Mouse (Mus musculus) MEL (cell line): ENCODE data around the gene Mapk10. TPM values are rescaled to one million over a fixed set of nuclear protein-coding genes. Genes with fewer than 3 reads are reported as not detected.

Source experiments
- DNase-seq: peaks from one replicate; pipeline ENCODE4 v3.0.0; 2011; ENCODE audit warnings: low read depth, low spot score
- H3K27ac ChIP-seq: 2 replicates; pipeline ENCODE4 v1.5.1; 2012; ENCODE audit warnings: low read depth, mild to moderate bottlenecking, control low read depth, low read length, moderate library complexity; ENCODE audit not compliant: control insufficient read depth
- H3K27me3 ChIP-seq, 2 experiments: fragments of 150-350 bp in 1 of 2; sonication (generic) in 1 of 2; 2 replicates each; pipeline ENCODE4 v1.6.1; 2012; ENCODE audit warnings: low read length in 2 of 2, mild to moderate bottlenecking in 2 of 2, improper control_type of control experiment in 1 of 2, moderate library complexity in 1 of 2; ENCODE audit not compliant: insufficient read depth in 2 of 2, control insufficient read depth in 1 of 2
- H3K36me3 ChIP-seq, 2 experiments: 2 replicates each; pipeline ENCODE4 v1.6.1; 2012 to 2014; ENCODE audit warnings: low read length in 2 of 2, improper control_type of control experiment in 1 of 2, inconsistent platforms in 1 of 2, mild to moderate bottlenecking in 1 of 2; ENCODE audit not compliant: insufficient read depth in 2 of 2, control insufficient read depth in 1 of 2
- H3K4me1 ChIP-seq, 2 experiments: fragments of 150-350 bp in 1 of 2; sonication (generic) in 1 of 2; 2 replicates each; pipeline ENCODE4 v1.6.1; 2012; ENCODE audit warnings: low read length in 2 of 2, improper control_type of control experiment in 1 of 2, mild to moderate bottlenecking in 1 of 2; ENCODE audit not compliant: insufficient read depth in 2 of 2, control insufficient read depth in 1 of 2
- H3K4me3 ChIP-seq, 2 experiments: fragments of 150-350 bp in 1 of 2; sonication (generic) in 1 of 2; 2 replicates each; pipeline ENCODE4 v1.5.1; 2012; ENCODE audit warnings: low read depth in 2 of 2, low read length in 2 of 2, mild to moderate bottlenecking in 2 of 2, moderate library complexity in 2 of 2, control low read depth in 1 of 2, improper control_type of control experiment in 1 of 2; ENCODE audit not compliant: control insufficient read depth in 1 of 2, insufficient read depth in 1 of 2
- H3K79me2 ChIP-seq: 2 replicates; pipeline ENCODE4 v1.6.1; 2012; ENCODE audit warnings: mild to moderate bottlenecking, low read length, moderate library complexity; ENCODE audit not compliant: control insufficient read depth, poor library complexity, insufficient read depth
- H3K9ac ChIP-seq: 2 replicates; pipeline ENCODE4 v1.6.1; 2012; ENCODE audit warnings: low read depth, mild to moderate bottlenecking, control low read depth, low read length, moderate library complexity; ENCODE audit not compliant: control insufficient read depth, poor library complexity, severe bottlenecking
- H3K9me3 ChIP-seq: fragments of 150-350 bp; sonication (generic); replicated peaks from 2 replicates; pipeline ENCODE4 v1.6.1; 2012; ENCODE audit warnings: mild to moderate bottlenecking, low read length, improper control_type of control experiment, moderate library complexity; ENCODE audit not compliant: insufficient read depth
- BHLHE40 ChIP-seq: IDR thresholded peaks from 2 replicates; pipeline ENCODE4 v1.6.1; 2012; ENCODE audit warnings: low read depth, mild to moderate bottlenecking, inconsistent platforms, low read length, improper control_type of control experiment, borderline replicate concordance
- CHD1 ChIP-seq: IDR thresholded peaks from 2 replicates; pipeline ENCODE4 v1.6.1; 2012; ENCODE audit warnings: low read depth, mild to moderate bottlenecking, inconsistent platforms, low read length, improper control_type of control experiment
- CHD2 ChIP-seq: IDR thresholded peaks from 2 replicates; pipeline ENCODE4 v1.6.1; 2011; ENCODE audit warnings: low read length, improper control_type of control experiment
- CTCF ChIP-seq, 3 experiments: IDR thresholded peaks in 2 of 3; conservative IDR thresholded peaks in 1 of 3; 2 replicates each; pipeline ENCODE4 v1.5.1; 2011 to 2012; ENCODE audit warnings: low read length in 3 of 3, low read depth in 2 of 3, mild to moderate bottlenecking in 2 of 3, improper control_type of control experiment in 1 of 3, inconsistent platforms in 1 of 3, mixed read lengths in 1 of 3, moderate library complexity in 1 of 3; ENCODE audit not compliant: control insufficient read depth in 1 of 3, insufficient read depth in 1 of 3, poor library complexity in 1 of 3, severe bottlenecking in 1 of 3
- E2F4 ChIP-seq: IDR thresholded peaks from 2 replicates; pipeline ENCODE4 v1.6.1; 2011; ENCODE audit warnings: low read depth, low read length, improper control_type of control experiment, borderline replicate concordance
- EP300 ChIP-seq, 2 experiments: IDR thresholded peaks; 2 replicates each; pipeline ENCODE4 v1.6.1; 2011; ENCODE audit warnings: improper control_type of control experiment in 2 of 2, low read length in 2 of 2, low read depth in 1 of 2, mild to moderate bottlenecking in 1 of 2
- ETS1 ChIP-seq: IDR thresholded peaks from 2 replicates; pipeline ENCODE4 v1.6.1; 2012; ENCODE audit warnings: low read depth, mild to moderate bottlenecking, inconsistent platforms, low read length, improper control_type of control experiment, moderate library complexity
- HCFC1 ChIP-seq: IDR thresholded peaks from 2 replicates; pipeline ENCODE4 v1.6.1; 2012; ENCODE audit warnings: low read depth, mild to moderate bottlenecking, inconsistent platforms, low read length, improper control_type of control experiment, moderate library complexity
- KAT2A ChIP-seq: conservative IDR thresholded peaks from 2 replicates; pipeline ENCODE4 v1.6.1; 2012; ENCODE audit warnings: low read depth, low read length, improper control_type of control experiment, inconsistent platforms
- MEF2A ChIP-seq: IDR thresholded peaks from 2 replicates; pipeline ENCODE4 v1.6.1; 2014; ENCODE audit warnings: low read depth, mild to moderate bottlenecking, inconsistent platforms, low read length, improper control_type of control experiment; ENCODE audit not compliant: poor library complexity, insufficient replicate concordance, severe bottlenecking; ENCODE audit errors: extremely low read depth
- MXI1 ChIP-seq: IDR thresholded peaks from 2 replicates; pipeline ENCODE4 v1.6.1; 2011; ENCODE audit warnings: mild to moderate bottlenecking, low read depth, low read length, improper control_type of control experiment
- MYC ChIP-seq: IDR thresholded peaks from 2 replicates; pipeline ENCODE4 v1.6.1; 2011; ENCODE audit warnings: low read depth, mild to moderate bottlenecking, low read length, improper control_type of control experiment, moderate library complexity
- NRF1 ChIP-seq: IDR thresholded peaks from 2 replicates; pipeline ENCODE4 v1.6.1; 2014; ENCODE audit warnings: low read depth, mild to moderate bottlenecking, inconsistent platforms, low read length, improper control_type of control experiment, moderate library complexity; ENCODE audit not compliant: poor library complexity, insufficient read depth, severe bottlenecking
- RCOR1 ChIP-seq: IDR thresholded peaks from 2 replicates; pipeline ENCODE4 v1.6.1; 2012; ENCODE audit warnings: low read depth, mild to moderate bottlenecking, inconsistent platforms, low read length, improper control_type of control experiment
- SIN3A ChIP-seq: IDR thresholded peaks from 2 replicates; pipeline ENCODE4 v1.6.1; 2012; ENCODE audit warnings: low read length, improper control_type of control experiment, inconsistent platforms
- UBTF ChIP-seq: IDR thresholded peaks from 2 replicates; pipeline ENCODE4 v1.6.1; 2012; ENCODE audit warnings: low read depth, mild to moderate bottlenecking, inconsistent platforms, low read length, improper control_type of control experiment, moderate library complexity, borderline replicate concordance; ENCODE audit not compliant: insufficient read depth
- USF1 ChIP-seq: IDR thresholded peaks from 2 replicates; pipeline ENCODE4 v1.6.1; 2014; ENCODE audit warnings: low read depth, mild to moderate bottlenecking, inconsistent platforms, low read length, improper control_type of control experiment, moderate library complexity
- ZC3H11A ChIP-seq: IDR thresholded peaks from 2 replicates; pipeline ENCODE4 v1.6.1; 2012; ENCODE audit warnings: low read depth, mild to moderate bottlenecking, inconsistent platforms, low read length, improper control_type of control experiment
- ZKSCAN1 ChIP-seq: IDR thresholded peaks from 2 replicates; pipeline ENCODE4 v1.6.1; 2012; ENCODE audit warnings: low read depth, mild to moderate bottlenecking, inconsistent platforms, low read length, improper control_type of control experiment, moderate library complexity
- ZMIZ1 ChIP-seq: IDR thresholded peaks from 2 replicates; pipeline ENCODE4 v1.6.1; 2012; ENCODE audit warnings: low read depth, mild to moderate bottlenecking, inconsistent platforms, low read length, improper control_type of control experiment, moderate library complexity
- polyA plus RNA-seq, 2 experiments: library from polyadenylated mRNA; stranded (reverse) in 1 of 2; unstranded in 1 of 2; fragments of >175 nt in 1 of 2; fragments of >200 nt in 1 of 2; gene quantifications; 2 replicates each; pipeline versions ENCODE4 v1.2.1 to v1.2.4; 2012; ENCODE audit warnings: low replicate concordance in 2 of 2, low read depth in 1 of 2; ENCODE audit not compliant: insufficient read length in 2 of 2, insufficient read depth in 1 of 2, missing spikeins in 1 of 2
- total RNA-seq: library from RNA; depleted of rRNA; stranded (reverse); fragments of 300-350 nt; gene quantifications from 2 replicates; pipeline ENCODE4 v1.2.3, GENCODE M21; 2012

Mapk10 gene
- total and polyA plus RNA-seq, 3 experiments, result not detected

DNA sequence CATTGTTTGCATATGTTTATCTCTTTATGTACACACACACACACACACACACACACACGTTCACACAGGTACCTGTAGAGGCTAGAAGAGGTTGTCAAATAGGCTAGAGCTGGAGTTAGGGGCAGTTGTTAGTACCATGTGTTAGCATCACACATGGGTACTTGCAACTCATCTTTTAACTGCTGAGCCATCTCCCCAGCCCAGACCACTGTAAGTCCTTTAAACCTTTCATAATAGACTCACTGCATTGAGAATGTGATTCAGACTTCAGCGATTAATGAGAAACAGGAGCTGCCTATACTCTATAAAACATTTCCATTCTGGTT lies 322.0 kb downstream of the Mapk10 start:
- no peaks in the 10 kb centered on the region for H3K36me3 ChIP-seq
- H3K9me3 ChIP-seq, result no peaks in the 10 kb centered on the region
- no peak overlapping the region for H3K9ac ChIP-seq
- no peaks in the 10 kb centered on the region for H3K79me2 ChIP-seq
- no peaks in the 10 kb centered on the region for H3K27me3 ChIP-seq
- no peaks in the 10 kb centered on the region for H3K4me1 ChIP-seq
- no peak for TF ChIP-seq USF1
- no peak for TF ChIP-seq CTCF (IDR thresholded peaks at IDR 0.05 in 2 of 3, conservative IDR thresholded peaks at IDR 0.05 in 1 of 3; ENCODE audit: control insufficient read depth in 1 of 3, insufficient read depth in 1 of 3, low read depth in 2 of 3, low read length in 3 of 3, poor library complexity in 1 of 3, severe bottlenecking in 1 of 3)
- TF ChIP-seq E2F4, result no peak
- no peak for TF ChIP-seq KAT2A
- H3K4me3 ChIP-seq, result no peak overlapping the region
- DNase-seq, result no peak
- no peak overlapping the region for H3K27ac ChIP-seq

GRCm38 (mm10) chr5:102888482-102889162 lies 322.5 kb downstream of the Mapk10 start:
- H3K79me2 ChIP-seq, result no peaks in the 10 kb centered on the region
- no peak overlapping the region for H3K27ac ChIP-seq
- no peaks in the 10 kb centered on the region for H3K27me3 ChIP-seq
- DNase-seq, result no peak
- no peak overlapping the region for H3K9ac ChIP-seq
- no peaks in the 10 kb centered on the region for H3K36me3 ChIP-seq
- TF ChIP-seq CHD2 (no peak), NRF1 (no peak), MYC (no peak), CHD1 (no peak), MXI1 (no peak), MEF2A (no peak), HCFC1 (no peak), UBTF (no peak), ZKSCAN1 (no peak), SIN3A (no peak), CTCF (IDR thresholded peaks at IDR 0.05 in 2 of 3, conservative IDR thresholded peaks at IDR 0.05 in 1 of 3; ENCODE audit: control insufficient read depth in 1 of 3, insufficient read depth in 1 of 3, low read depth in 2 of 3, low read length in 3 of 3, poor library complexity in 1 of 3, severe bottlenecking in 1 of 3) (no peak), ETS1 (no peak), ZMIZ1 (no peak), RCOR1 (no peak), BHLHE40 (no peak), EP300 (IDR thresholded peaks at IDR 0.05; ENCODE audit: low read depth in 1 of 2, low read length in 2 of 2) (no peak), ZC3H11A (no peak)
- no peaks in the 10 kb centered on the region for H3K4me1 ChIP-seq
- H3K4me3 ChIP-seq, result no peak overlapping the region
- no peaks in the 10 kb centered on the region for H3K9me3 ChIP-seq
